Mouse (Mus musculus) liver, adult 2 months (tissue): Measurements from ENCODE around the gene Polr1a.

ENCODE experiments used
- CTCF ChIP-seq: fragments of 200-500 bp; IDR thresholded peaks from 2 replicates; pipeline ENCODE4 v1.5.1; 2011; ENCODE audit warnings: low read depth, low read length, control low read depth
- POLR2A ChIP-seq: fragments of 200-500 bp; IDR thresholded peaks from 2 replicates; pipeline ENCODE4 v1.6.1; 2011; ENCODE audit warnings: low read length, control low read depth; ENCODE audit not compliant: insufficient read depth; ENCODE audit errors: extremely low read depth

- no peak for TF ChIP-seq CTCF
- TF ChIP-seq POLR2A, result no peak
These were observed 119.2 kb downstream of the Polr1a start for GRCm38 (mm10) chr6:72028079-72028478.
